Mouse (Mus musculus) megakaryocyte, embryonic 14.5 days (primary cell): ENCODE results near the gene Mindy4.

Source experiments
- FLI1 ChIP-seq: IDR thresholded peaks from 2 replicates; pipeline ENCODE4 v1.6.1; 2012; ENCODE audit warnings: low read length, inconsistent platforms, mixed read lengths
- GATA1 ChIP-seq: IDR thresholded peaks from 3 replicates; pipeline ENCODE4 v1.6.1; 2012; ENCODE audit warnings: mixed read lengths, low read length, inconsistent platforms, borderline replicate concordance

GRCm38 (mm10) chr6:55294549-55295131, 91.5 kb downstream of the Mindy4 start:
- TF ChIP-seq GATA1 = no peak
- TF ChIP-seq FLI1 = no peak
